Comparison of ENCODE assay signal across 10 mouse cellular contexts in genomic region chr6:144264320-144264915, GRCm38 (mm10).
DNase-seq lines count a peak whose midpoint lies in the region; ATAC-seq lines count a peak whose summit lies in the region.
"Had no signal": no experiment of that assay in that cellular context is flagged by ENCODE, and none has a peak within 500 bp of the region (broad histone marks: within the 10 kb centered on the region; RNA-seq: fewer than 3 reads in every experiment).

No protein-coding gene starts in this region.

- H3K4me1 ChIP-seq in hindbrain, embryonic 10.5 days (replicated peaks) = peaks cover 21% of the 10 kb centered on the region
- H3K4me1 ChIP-seq in hindbrain, embryonic 14.5 days (replicated peaks; ENCODE audit: control insufficient read depth, insufficient read depth, low read length) = no peaks in the 10 kb centered on the region
- H3K4me1 ChIP-seq in embryonic facial prominence, embryonic 14.5 days (ENCODE audit: control insufficient read depth, insufficient read depth, low read length) = peaks cover 9% of the 10 kb centered on the region; the same call in 1 of the 2 replicates
- peaks cover 31% of the 10 kb centered on the region for H3K4me1 ChIP-seq in limb, embryonic 10.5 days
- H3K4me1 ChIP-seq in neural tube, embryonic 15.5 days = peaks cover 8% of the 10 kb centered on the region; the same call in 1 of the 2 replicates
- peaks cover 5% of the 10 kb centered on the region for H3K4me1 ChIP-seq in kidney, embryonic 15.5 days

- no peak for ATAC-seq in hindbrain, embryonic 14.5 days (ENCODE audit: low FRiP score)
- ATAC-seq in embryonic facial prominence, embryonic 14.5 days (ENCODE audit: low read depth) = peak; percentile 74
- ATAC-seq in neural tube, embryonic 15.5 days (ENCODE audit: low FRiP score) = no peak
- no peak for ATAC-seq in kidney, embryonic 15.5 days (replicated peaks; ENCODE audit: low FRiP score)

- H3K27me3 ChIP-seq in hindbrain, embryonic 10.5 days (ENCODE audit: insufficient read depth, poor library complexity, severe bottlenecking) = peaks cover 49% of the 10 kb centered on the region
- no peaks in the 10 kb centered on the region for H3K27me3 ChIP-seq in hindbrain, embryonic 14.5 days (ENCODE audit: control insufficient read depth, insufficient read depth, low read length)
- H3K27me3 ChIP-seq in embryonic facial prominence, embryonic 14.5 days (replicated peaks; ENCODE audit: control insufficient read depth, insufficient read depth, low read length) = no peaks in the 10 kb centered on the region
- H3K27me3 ChIP-seq in limb, embryonic 10.5 days (ENCODE audit: low read depth, poor library complexity, severe bottlenecking) = no peaks in the 10 kb centered on the region
- no peaks in the 10 kb centered on the region for H3K27me3 ChIP-seq in neural tube, embryonic 15.5 days (replicated peaks)
- no peaks in the 10 kb centered on the region for H3K27me3 ChIP-seq in kidney, embryonic 15.5 days

- H3K4me3 ChIP-seq in hindbrain, embryonic 10.5 days = no peak overlapping the region
- no peak overlapping the region for H3K4me3 ChIP-seq in hindbrain, embryonic 14.5 days (replicated peaks; ENCODE audit: low read length)
- H3K4me3 ChIP-seq in embryonic facial prominence, embryonic 14.5 days (ENCODE audit: low read depth, low read length) = no peak overlapping the region
- peak overlapping the region; percentile 15; the same call in 1 of the 2 replicates for H3K4me3 ChIP-seq in limb, embryonic 10.5 days
- H3K4me3 ChIP-seq in neural tube, embryonic 15.5 days (replicated peaks) = no peak overlapping the region
- no peak overlapping the region for H3K4me3 ChIP-seq in kidney, embryonic 15.5 days (replicated peaks)

- no peak overlapping the region for H3K9ac ChIP-seq in hindbrain, embryonic 14.5 days
- no peak overlapping the region for H3K9ac ChIP-seq in embryonic facial prominence, embryonic 14.5 days (ENCODE audit: low read depth, low read length)
- H3K9ac ChIP-seq in neural tube, embryonic 15.5 days (replicated peaks) = no peak overlapping the region
- H3K9ac ChIP-seq in kidney, embryonic 15.5 days = no peak overlapping the region

- peak; percentile 74 for DNase-seq in hindbrain, embryonic 10.5 days (ENCODE audit: low spot score)
- no peak for DNase-seq in hindbrain, embryonic 14.5 days (ENCODE audit: low spot score)
- peak; percentile 54 for DNase-seq in embryonic facial prominence, embryonic 14.5 days (ENCODE audit: low spot score)
- DNase-seq in limb, embryonic 10.5 days (ENCODE audit: low spot score) = peak; percentile 87
- DNase-seq in B cell, adult 2 months = no peak
- no peak for DNase-seq in testis, postnatal 10 days (ENCODE audit: low spot score)
- DNase-seq: cerebellum, adult 11 months; layer of hippocampus, postnatal 36 days had no signal

- H3K36me3 ChIP-seq in hindbrain, embryonic 10.5 days = no peaks in the 10 kb centered on the region
- no peaks in the 10 kb centered on the region for H3K36me3 ChIP-seq in hindbrain, embryonic 14.5 days (replicated peaks; ENCODE audit: control insufficient read depth, insufficient read depth)
- H3K36me3 ChIP-seq in embryonic facial prominence, embryonic 14.5 days (ENCODE audit: control insufficient read depth, insufficient read depth, low read length) = no peaks in the 10 kb centered on the region
- no peaks in the 10 kb centered on the region for H3K36me3 ChIP-seq in limb, embryonic 10.5 days
- no peaks in the 10 kb centered on the region for H3K36me3 ChIP-seq in neural tube, embryonic 15.5 days
- no peaks in the 10 kb centered on the region for H3K36me3 ChIP-seq in kidney, embryonic 15.5 days

- peak overlapping the region; percentile 82 for H3K27ac ChIP-seq in hindbrain, embryonic 10.5 days
- H3K27ac ChIP-seq in hindbrain, embryonic 14.5 days = no peak overlapping the region
- H3K27ac ChIP-seq in embryonic facial prominence, embryonic 14.5 days (replicated peaks; ENCODE audit: low read depth, low read length) = no peak overlapping the region; the same call in 1 of the 2 replicates
- peak overlapping the region; percentile 93 for H3K27ac ChIP-seq in limb, embryonic 10.5 days
- H3K27ac ChIP-seq in neural tube, embryonic 15.5 days (replicated peaks) = no peak overlapping the region
- no peak overlapping the region for H3K27ac ChIP-seq in kidney, embryonic 15.5 days

- no peak overlapping the region for H3K4me2 ChIP-seq in hindbrain, embryonic 14.5 days (replicated peaks)
- H3K4me2 ChIP-seq in embryonic facial prominence, embryonic 14.5 days (ENCODE audit: low read depth, low read length) = peak overlapping the region; percentile 35; the same call in 1 of the 2 replicates
- peak overlapping the region; percentile 17; the same call in 1 of the 2 replicates for H3K4me2 ChIP-seq in neural tube, embryonic 15.5 days
- no peak overlapping the region for H3K4me2 ChIP-seq in kidney, embryonic 15.5 days

- H3K9me3 ChIP-seq in hindbrain, embryonic 10.5 days = no peaks in the 10 kb centered on the region
- no peaks in the 10 kb centered on the region for H3K9me3 ChIP-seq in hindbrain, embryonic 14.5 days (ENCODE audit: control insufficient read depth, low read length)
- no peaks in the 10 kb centered on the region for H3K9me3 ChIP-seq in embryonic facial prominence, embryonic 14.5 days (ENCODE audit: control insufficient read depth, low read length)
- H3K9me3 ChIP-seq in limb, embryonic 10.5 days (replicated peaks) = no peaks in the 10 kb centered on the region
- no peaks in the 10 kb centered on the region for H3K9me3 ChIP-seq in neural tube, embryonic 15.5 days (replicated peaks)
- H3K9me3 ChIP-seq in kidney, embryonic 15.5 days (replicated peaks) = no peaks in the 10 kb centered on the region

- 26% methylated on average over 16 of the region's 16 CpGs for WGBS in hindbrain, embryonic 10.5 days
- WGBS in hindbrain, embryonic 14.5 days = 21% methylated on average over 16 of the region's 16 CpGs
- 11% methylated on average over 16 of the region's 16 CpGs for WGBS in embryonic facial prominence, embryonic 14.5 days
- WGBS in limb, embryonic 10.5 days = 27% methylated on average over 16 of the region's 16 CpGs
- WGBS in neural tube, embryonic 15.5 days = 37% methylated on average over 16 of the region's 16 CpGs
- 38% methylated on average over 16 of the region's 16 CpGs for WGBS in kidney, embryonic 15.5 days

Comparison
In these comparisons a context has a peak if more than half of its experiments do, and no peak if none do; other contexts are left out.
1. DNase-seq: peak in hindbrain, embryonic 10.5 days (single experiment), embryonic facial prominence, embryonic 14.5 days (single experiment) and limb, embryonic 10.5 days (single experiment); none in hindbrain, embryonic 14.5 days (single experiment), B cell, adult 2 months (0 of 2) and testis, postnatal 10 days (single experiment).
2. H3K27ac ChIP-seq: peak in hindbrain, embryonic 10.5 days (single experiment) and limb, embryonic 10.5 days (single experiment); none in hindbrain, embryonic 14.5 days (single experiment), embryonic facial prominence, embryonic 14.5 days (single experiment), neural tube, embryonic 15.5 days (single experiment) and kidney, embryonic 15.5 days (single experiment).
3. H3K4me2 ChIP-seq: peak in embryonic facial prominence, embryonic 14.5 days (single experiment) and neural tube, embryonic 15.5 days (single experiment); none in hindbrain, embryonic 14.5 days (single experiment) and kidney, embryonic 15.5 days (single experiment).